Mouse (Mus musculus) liver, embryonic 14.5 days (tissue): ENCODE measurements around the gene Ehbp1l1. TPM values are rescaled to one million over a fixed set of nuclear protein-coding genes. Genes with fewer than 3 reads are reported as not detected.

ENCODE experiments used
- ATAC-seq: fragments of 200-750 bp; cut with Nextera tagmentation; 2 replicates; pipeline ENCODE4 v1.8.0; 2017; ENCODE audit warnings: moderate number of reproducible peaks, mild to moderate bottlenecking, moderate library complexity; ENCODE audit not compliant: insufficient read depth
- DNase-seq, 3 experiments: peaks; one replicate each; pipeline ENCODE4 v3.0.0-alpha.2; 2012 to 2013; ENCODE audit warnings: low read depth in 3 of 3, low spot score in 3 of 3
- H3K27ac ChIP-seq: fragments of 300-500 bp; sonication (generic); 2 replicates; pipeline ENCODE4 v1.5.1; 2014; ENCODE audit warnings: moderate library complexity, mild to moderate bottlenecking, control low read depth, inconsistent platforms
- H3K27me3 ChIP-seq: fragments of 300-500 bp; sonication (generic); 2 replicates; pipeline ENCODE4 v1.6.1; 2014; ENCODE audit warnings: mild to moderate bottlenecking, low read length, moderate library complexity; ENCODE audit not compliant: control insufficient read depth, insufficient read depth
- H3K36me3 ChIP-seq: fragments of 300-500 bp; sonication (generic); replicated peaks from 2 replicates; pipeline ENCODE4 v1.6.1; 2014; ENCODE audit warnings: low read depth; ENCODE audit not compliant: control insufficient read depth, insufficient read depth
- H3K4me1 ChIP-seq, 2 experiments: fragments of 200-500 bp in 1 of 2; fragments of 300-500 bp in 1 of 2; sonication (generic) in 1 of 2; replicated peaks; 2 replicates each; pipeline ENCODE4 v1.6.1; 2012 to 2014; ENCODE audit warnings: antibody characterized with exemption in 1 of 2, inconsistent platforms in 1 of 2, low read length in 1 of 2; ENCODE audit not compliant: control insufficient read depth in 2 of 2, insufficient read depth in 2 of 2
- H3K4me2 ChIP-seq: fragments of 300-500 bp; sonication (generic); 2 replicates; pipeline ENCODE4 v1.6.1; 2014; ENCODE audit warnings: low read depth, mild to moderate bottlenecking, control low read depth, moderate library complexity
- H3K4me3 ChIP-seq, 2 experiments: fragments of 200-500 bp in 1 of 2; fragments of 300-500 bp in 1 of 2; sonication (generic) in 1 of 2; 2 replicates each; pipeline ENCODE4 v1.5.1; 2012 to 2014; ENCODE audit warnings: low read depth in 2 of 2, low read length in 2 of 2, mild to moderate bottlenecking in 2 of 2, control low read depth in 1 of 2, inconsistent platforms in 1 of 2, moderate library complexity in 1 of 2; ENCODE audit not compliant: insufficient read depth in 1 of 2
- H3K9ac ChIP-seq: fragments of 300-500 bp; sonication (generic); replicated peaks from 2 replicates; pipeline ENCODE4 v1.6.1; 2014; ENCODE audit warnings: mild to moderate bottlenecking, control low read depth, moderate library complexity
- H3K9me3 ChIP-seq: fragments of 300-500 bp; sonication (generic); 2 replicates; pipeline ENCODE4 v1.6.1; 2016; ENCODE audit warnings: low read length, mixed read lengths; ENCODE audit not compliant: control insufficient read depth
- CTCF ChIP-seq: IDR thresholded peaks from 2 replicates; pipeline ENCODE4 v1.5.1; 2016; ENCODE audit warnings: antibody characterized with exemption, low read depth, control low read depth
- EP300 ChIP-seq: IDR thresholded peaks from 2 replicates; pipeline ENCODE4 v1.6.1; 2016; ENCODE audit warnings: antibody characterized with exemption, low read depth
- WGBS: fragments of 180-500 bp; shearing (Covaris S2); extraction: QIAGEN DNeasy Blood & Tissue Kit; methylation state at CpG from one replicate; pipeline ENCODE4 v1.1.7; 2014; ENCODE audit not compliant: insufficient replicate concordance; 5-methylcytosine and 5-hydroxymethylcytosine counted together
- microRNA-seq: library from miRNA; unstranded; fragments of <30 nt; microRNA quantifications from one replicate; pipeline ENCODE4, GENCODE M21; 2016
- polyA plus RNA-seq, 2 experiments: library from polyadenylated mRNA; depleted of rRNA in 1 of 2; stranded (reverse) in 1 of 2; unstranded in 1 of 2; fragments of >200 nt; fragmentation: Nextera tagmentation in 1 of 2; extraction: Ambion mirVana in 1 of 2; gene quantifications; 2 replicates each; pipeline versions ENCODE4 v1.2.1 to v1.2.3; 2012 to 2014

Gene Ehbp1l1
- polyA plus RNA-seq, 2 experiments: 66.0 to 95.5 TPM

- Histone ChIP-seq H3K9ac (peak overlapping the region; percentile 80), H3K27me3 (no peaks in the 10 kb centered on the region), H3K9me3 (no peaks in the 10 kb centered on the region), H3K4me2 (peak overlapping the region; percentile 95), H3K27ac (peak overlapping the region; percentile 38), H3K4me1 (peaks cover 29 to 35% of the 10 kb centered on the region in 2 experiments), H3K4me3 (peak overlapping the region; percentile 28 to 79), H3K36me3 (peaks cover 22% of the 10 kb centered on the region)
- no peak for TF ChIP-seq CTCF
- TF ChIP-seq EP300: no peak
- ATAC-seq (no peak), DNase-seq (no peak)
- 22% methylated on average over 16 of the region's 16 CpGs for WGBS
These were observed 65.0 kb downstream of the Ehbp1l1 start for GRCm38 (mm10) chr19:5660942-5661751.

Small RNA genes lying within 50 kb of the gene (microRNA-seq; reads per million reads assigned to microRNA genes)
- gene Mir6987: not detected

Other genes starting within 250 kb of the Ehbp1l1 start
- 11.3 and 11.4 TPM in 2 replicates for gene Mus81, start 237.9 kb downstream of the Ehbp1l1 start, polyA plus RNA-seq (2012; rRNA removed)
- 13.8 and 15.6 TPM in 2 replicates for gene Mus81, start 237.9 kb downstream of the Ehbp1l1 start, polyA plus RNA-seq (2014; fragmentation: Nextera tagmentation; extraction: Ambion mirVana)
- gene Cfl1, start 235.9 kb downstream of the Ehbp1l1 start, polyA plus RNA-seq (2012; rRNA removed): 432 and 443 TPM in 2 replicates
- 1,304 and 1,332 TPM in 2 replicates for gene Cfl1, start 235.9 kb downstream of the Ehbp1l1 start, polyA plus RNA-seq (2014; fragmentation: Nextera tagmentation; extraction: Ambion mirVana)
- 0.81 TPM in 2 replicates for gene 1700020D05Rik, start 222.5 kb downstream of the Ehbp1l1 start, polyA plus RNA-seq (2012; rRNA removed)
- not detected in 2 replicates for gene 1700020D05Rik, start 222.5 kb downstream of the Ehbp1l1 start, polyA plus RNA-seq (2014; fragmentation: Nextera tagmentation; extraction: Ambion mirVana)
- 9.0 and 9.3 TPM in 2 replicates for gene Snx32, start 215.8 kb downstream of the Ehbp1l1 start, polyA plus RNA-seq (2012; rRNA removed)
- gene Snx32, start 215.8 kb downstream of the Ehbp1l1 start, polyA plus RNA-seq (2014; fragmentation: Nextera tagmentation; extraction: Ambion mirVana): 4.7 and 5.5 TPM in 2 replicates
- gene Ovol1, start 165.7 kb downstream of the Ehbp1l1 start, polyA plus RNA-seq (2012; rRNA removed): 0.01 and 0.02 TPM in 2 replicates
- not detected in 2 replicates for gene Ovol1, start 165.7 kb downstream of the Ehbp1l1 start, polyA plus RNA-seq (2014; fragmentation: Nextera tagmentation; extraction: Ambion mirVana)
- 1.3 and 1.5 TPM in 2 replicates for gene Ap5b1, start 158.3 kb downstream of the Ehbp1l1 start, polyA plus RNA-seq (2012; rRNA removed)
- 1.4 and 1.8 TPM in 2 replicates for gene Ap5b1, start 158.3 kb downstream of the Ehbp1l1 start, polyA plus RNA-seq (2014; fragmentation: Nextera tagmentation; extraction: Ambion mirVana)
- gene Rnaseh2c, start 124.4 kb downstream of the Ehbp1l1 start, polyA plus RNA-seq (2012; rRNA removed): 69.9 and 87.7 TPM in 2 replicates
- gene Rnaseh2c, start 124.4 kb downstream of the Ehbp1l1 start, polyA plus RNA-seq (2014; fragmentation: Nextera tagmentation; extraction: Ambion mirVana): 115 and 129 TPM in 2 replicates
- gene Kat5, start 116.1 kb downstream of the Ehbp1l1 start, polyA plus RNA-seq (2012; rRNA removed): 21.0 and 25.6 TPM in 2 replicates
- 8.5 and 10.0 TPM in 2 replicates for gene Kat5, start 116.1 kb downstream of the Ehbp1l1 start, polyA plus RNA-seq (2014; fragmentation: Nextera tagmentation; extraction: Ambion mirVana)
- gene Rela, start 88.8 kb downstream of the Ehbp1l1 start, polyA plus RNA-seq (2012; rRNA removed): 14.8 and 19.9 TPM in 2 replicates
- gene Rela, start 88.8 kb downstream of the Ehbp1l1 start, polyA plus RNA-seq (2014; fragmentation: Nextera tagmentation; extraction: Ambion mirVana): 18.9 and 21.9 TPM in 2 replicates
- gene Sipa1, start 62.6 kb downstream of the Ehbp1l1 start, polyA plus RNA-seq (2012; rRNA removed): 27.5 and 33.2 TPM in 2 replicates
- gene Sipa1, start 62.6 kb downstream of the Ehbp1l1 start, polyA plus RNA-seq (2014; fragmentation: Nextera tagmentation; extraction: Ambion mirVana): 14.3 and 18.9 TPM in 2 replicates
- gene Map3k11, start 37.6 kb downstream of the Ehbp1l1 start, polyA plus RNA-seq (2012; rRNA removed): 13.7 and 14.5 TPM in 2 replicates
- 9.1 and 10.8 TPM in 2 replicates for gene Map3k11, start 37.6 kb downstream of the Ehbp1l1 start, polyA plus RNA-seq (2014; fragmentation: Nextera tagmentation; extraction: Ambion mirVana)
- gene Pcnx3, start 37.4 kb downstream of the Ehbp1l1 start, polyA plus RNA-seq (2012; rRNA removed): 19.8 and 25.9 TPM in 2 replicates
- gene Pcnx3, start 37.4 kb downstream of the Ehbp1l1 start, polyA plus RNA-seq (2014; fragmentation: Nextera tagmentation; extraction: Ambion mirVana): 9.1 and 9.8 TPM in 2 replicates
- gene Kcnk7, start 21.9 kb downstream of the Ehbp1l1 start, polyA plus RNA-seq (2012; rRNA removed): 0.04 TPM in 1 of 2 replicates, not detected in the other
- gene Kcnk7, start 21.9 kb downstream of the Ehbp1l1 start, polyA plus RNA-seq (2014; fragmentation: Nextera tagmentation; extraction: Ambion mirVana): 0.17 and 0.27 TPM in 2 replicates
- 44.0 and 50.9 TPM in 2 replicates for gene Fam89b, start 3.3 kb upstream of the Ehbp1l1 start, polyA plus RNA-seq (2012; rRNA removed)
- 40.6 and 41.0 TPM in 2 replicates for gene Fam89b, start 3.3 kb upstream of the Ehbp1l1 start, polyA plus RNA-seq (2014; fragmentation: Nextera tagmentation; extraction: Ambion mirVana)
- 1.9 and 2.1 TPM in 2 replicates for gene Ltbp3, start 14.6 kb upstream of the Ehbp1l1 start, polyA plus RNA-seq (2012; rRNA removed)
- gene Ltbp3, start 14.6 kb upstream of the Ehbp1l1 start, polyA plus RNA-seq (2014; fragmentation: Nextera tagmentation; extraction: Ambion mirVana): 0.85 and 1.6 TPM in 2 replicates
- 21.1 and 27.1 TPM in 2 replicates for gene Scyl1, start 45.1 kb upstream of the Ehbp1l1 start, polyA plus RNA-seq (2012; rRNA removed)
- gene Scyl1, start 45.1 kb upstream of the Ehbp1l1 start, polyA plus RNA-seq (2014; fragmentation: Nextera tagmentation; extraction: Ambion mirVana): 15.8 and 18.6 TPM in 2 replicates
- 5.9 and 6.7 TPM in 2 replicates for gene Frmd8, start 149.0 kb upstream of the Ehbp1l1 start, polyA plus RNA-seq (2012; rRNA removed)
- gene Frmd8, start 149.0 kb upstream of the Ehbp1l1 start, polyA plus RNA-seq (2014; fragmentation: Nextera tagmentation; extraction: Ambion mirVana): 6.6 and 8.4 TPM in 2 replicates
- gene Slc25a45, start 151.5 kb upstream of the Ehbp1l1 start, polyA plus RNA-seq (2012; rRNA removed): 5.3 and 5.8 TPM in 2 replicates
- 3.2 and 4.6 TPM in 2 replicates for gene Slc25a45, start 151.5 kb upstream of the Ehbp1l1 start, polyA plus RNA-seq (2014; fragmentation: Nextera tagmentation; extraction: Ambion mirVana)
- gene Tigd3, start 167.8 kb upstream of the Ehbp1l1 start, polyA plus RNA-seq (2012; rRNA removed): 2.2 and 2.4 TPM in 2 replicates
- gene Tigd3, start 167.8 kb upstream of the Ehbp1l1 start, polyA plus RNA-seq (2014; fragmentation: Nextera tagmentation; extraction: Ambion mirVana): 1.1 TPM in 2 replicates
- gene Dpf2, start 186.7 kb upstream of the Ehbp1l1 start, polyA plus RNA-seq (2012; rRNA removed): 35.3 and 36.0 TPM in 2 replicates
- gene Dpf2, start 186.7 kb upstream of the Ehbp1l1 start, polyA plus RNA-seq (2014; fragmentation: Nextera tagmentation; extraction: Ambion mirVana): 45.1 and 54.5 TPM in 2 replicates
- 2.2 and 2.3 TPM in 2 replicates for gene Cdc42ep2, start 198.5 kb upstream of the Ehbp1l1 start, polyA plus RNA-seq (2012; rRNA removed)
- 1.6 and 2.1 TPM in 2 replicates for gene Cdc42ep2, start 198.5 kb upstream of the Ehbp1l1 start, polyA plus RNA-seq (2014; fragmentation: Nextera tagmentation; extraction: Ambion mirVana)
- 60.9 and 66.4 TPM in 2 replicates for gene Pola2, start 237.9 kb upstream of the Ehbp1l1 start, polyA plus RNA-seq (2012; rRNA removed)
- 63.0 and 68.1 TPM in 2 replicates for gene Pola2, start 237.9 kb upstream of the Ehbp1l1 start, polyA plus RNA-seq (2014; fragmentation: Nextera tagmentation; extraction: Ambion mirVana)